Mouse (Mus musculus): ENCODE measurements around the gene Defb20. TPM values are rescaled to one million over a fixed set of nuclear protein-coding genes. Genes with fewer than 3 reads are reported as not detected.

Gene Defb20
- polyA plus RNA-seq, 1 experiment from 2014 or later = not detected

DNA sequence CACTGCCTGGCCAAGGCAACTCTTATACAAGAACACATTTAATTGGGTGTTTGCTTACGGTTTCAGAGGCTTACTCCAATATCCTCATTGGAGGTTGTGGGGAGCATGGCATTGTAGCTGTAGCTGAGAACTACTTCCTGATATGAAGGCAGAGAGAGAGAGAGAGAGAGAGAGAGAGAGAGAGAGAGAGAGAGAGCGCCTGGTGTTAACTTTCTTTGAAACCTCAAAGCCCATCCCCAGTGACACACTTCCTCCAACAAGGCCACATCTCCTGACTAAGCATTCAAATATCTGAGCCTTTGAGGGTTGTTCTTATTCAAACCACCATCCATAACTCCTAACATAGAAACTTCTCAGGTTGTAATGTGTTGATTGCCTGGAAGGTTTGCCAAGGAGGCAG is 27.1 kb downstream of the Defb20 start:
- Histone ChIP-seq H3K4me3 (no peak overlapping the region), H3K36me3 (replicated peaks) (no peaks in the 10 kb centered on the region), H3K27ac (replicated peaks) (no peak overlapping the region), H3K9me3 (no peaks in the 10 kb centered on the region), H3K27me3 (replicated peaks; ENCODE audit: low read depth, poor library complexity, severe bottlenecking) (no peaks in the 10 kb centered on the region), H3K4me1 (no peaks in the 10 kb centered on the region)
- DNase-seq (ENCODE audit: low spot score) = no peak
- WGBS = 85% methylated on average over 2 of the region's 2 CpGs

DNA sequence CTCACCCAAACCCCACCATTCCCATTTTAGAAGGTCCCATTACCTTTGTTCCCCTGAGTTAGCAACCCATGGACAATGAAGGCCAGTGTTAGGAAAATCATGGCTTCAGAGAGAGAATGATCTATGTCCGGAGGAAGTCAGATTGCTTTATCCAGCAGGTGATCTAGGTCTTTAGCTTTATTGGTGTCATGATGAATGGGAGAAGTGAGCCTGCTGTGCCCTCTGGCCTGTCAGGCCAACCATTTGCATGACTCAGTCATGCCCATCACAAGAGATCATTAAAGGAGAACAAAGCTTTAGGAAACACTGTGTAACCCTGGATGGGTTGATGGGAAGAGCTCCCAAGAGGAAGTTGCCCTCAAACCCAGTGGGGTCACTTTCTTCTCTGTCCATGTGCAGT is 34.7 kb downstream of the Defb20 start, which contains the start of gene Defb26:
Defb26 (minus strand) TSS at position 101 of the 400 bp plus-strand sequence.
- no peak within 1 kb of the TSS for H3K4me3 ChIP-seq
- WGBS = 82% methylated on average over 1 of the region's 1 CpGs
- no peaks in the 10 kb centered on the region for H3K9me3 ChIP-seq
- H3K36me3 ChIP-seq (replicated peaks) = no peaks in the 10 kb centered on the region
- H3K27ac ChIP-seq (replicated peaks) = no peak within 1 kb of the TSS
- H3K4me1 ChIP-seq = no peaks in the 10 kb centered on the region
- H3K27me3 ChIP-seq (replicated peaks; ENCODE audit: low read depth, poor library complexity, severe bottlenecking) = no peaks in the 10 kb centered on the region
- DNase-seq (ENCODE audit: low spot score) = no peak

DNA sequence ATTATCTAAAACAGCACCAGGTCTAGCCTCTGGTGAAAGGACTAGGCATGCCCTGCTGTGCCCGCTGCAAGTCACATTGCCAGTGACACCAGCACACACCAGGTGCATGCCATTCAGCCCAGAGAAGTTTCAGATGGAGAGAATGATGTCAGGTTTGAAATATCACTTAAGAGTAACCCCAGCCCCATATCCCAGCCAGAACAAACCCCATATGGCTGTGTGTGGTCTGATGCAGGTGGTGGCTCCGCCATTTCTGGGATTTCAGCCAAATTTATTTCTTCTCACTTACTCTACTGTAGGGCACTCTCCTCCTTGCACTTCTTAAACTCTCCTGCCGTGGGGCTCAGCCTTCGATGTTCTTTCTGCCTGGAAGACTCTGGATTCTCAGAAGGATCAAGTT is 39.2 kb downstream of the Defb20 start:
- Histone ChIP-seq H3K9me3 (no peaks in the 10 kb centered on the region), H3K27ac (replicated peaks) (no peak overlapping the region), H3K36me3 (replicated peaks) (no peaks in the 10 kb centered on the region), H3K27me3 (replicated peaks; ENCODE audit: low read depth, poor library complexity, severe bottlenecking) (no peaks in the 10 kb centered on the region), H3K4me3 (no peak overlapping the region), H3K4me1 (no peaks in the 10 kb centered on the region)
- WGBS = 82% methylated on average over 4 of the region's 4 CpGs
- no peak for DNase-seq (ENCODE audit: low spot score)

DNA sequence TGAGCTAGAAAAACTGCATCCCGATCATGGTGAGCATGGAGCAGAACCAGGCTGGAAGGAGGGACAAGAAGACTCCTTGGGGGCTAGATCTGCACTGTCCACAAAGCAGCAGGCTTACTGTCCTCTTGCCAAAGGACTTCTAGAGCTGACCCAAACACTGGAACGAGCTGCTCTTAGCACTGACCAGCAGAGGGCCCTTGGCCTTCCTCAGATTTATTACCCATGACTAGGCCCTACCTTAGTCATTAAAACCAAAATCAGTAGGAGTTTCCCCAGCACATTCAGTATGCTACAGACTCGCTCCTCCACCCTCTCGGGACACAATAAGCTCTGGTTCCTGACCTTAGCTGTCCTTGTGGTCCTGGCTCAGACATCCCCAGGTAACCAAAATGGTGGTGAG is 41.1 kb downstream of the Defb20 start, which contains the start of gene Defb28:
Defb28 (plus strand) TSS at position 275 of the 400 bp plus-strand sequence.
- H3K27ac ChIP-seq (replicated peaks) = no peak within 1 kb of the TSS
- H3K27me3 ChIP-seq (replicated peaks; ENCODE audit: low read depth, poor library complexity, severe bottlenecking) = no peaks in the 10 kb centered on the region
- no peak for DNase-seq (ENCODE audit: low spot score)
- 74% methylated on average over 4 of the region's 4 CpGs for WGBS
- no peaks in the 10 kb centered on the region for H3K36me3 ChIP-seq (replicated peaks)
- no peaks in the 10 kb centered on the region for H3K9me3 ChIP-seq
- no peaks in the 10 kb centered on the region for H3K4me1 ChIP-seq
- H3K4me3 ChIP-seq = no peak within 1 kb of the TSS

Other genes with a start within 250 kb of the Defb20 start
- gene Tbc1d20, start 183.2 kb upstream of the Defb20 start, polyA plus RNA-seq (2016; fragmentation: Nextera tagmentation; extraction: Ambion mirVana) = 30.8 and 32.0 TPM in 2 replicates
- gene Rbck1, start 144.4 kb upstream of the Defb20 start, polyA plus RNA-seq (2016; fragmentation: Nextera tagmentation; extraction: Ambion mirVana) = 96.2 and 98.1 TPM in 2 replicates
- 2.5 and 3.0 TPM in 2 replicates for gene Trib3, start 133.0 kb upstream of the Defb20 start, polyA plus RNA-seq (2016; fragmentation: Nextera tagmentation; extraction: Ambion mirVana)
- 0.87 and 2.5 TPM in 2 replicates for gene Nrsn2, start 100.4 kb upstream of the Defb20 start, polyA plus RNA-seq (2016; fragmentation: Nextera tagmentation; extraction: Ambion mirVana)
- gene Sox12, start 79.0 kb upstream of the Defb20 start, polyA plus RNA-seq (2016; fragmentation: Nextera tagmentation; extraction: Ambion mirVana) = 10.6 and 11.5 TPM in 2 replicates
- 53.4 and 58.3 TPM in 2 replicates for gene Zcchc3, start 62.0 kb upstream of the Defb20 start, polyA plus RNA-seq (2016; fragmentation: Nextera tagmentation; extraction: Ambion mirVana)
- gene 6820408C15Rik, start 61.5 kb upstream of the Defb20 start, polyA plus RNA-seq (2016; fragmentation: Nextera tagmentation; extraction: Ambion mirVana) = 0.43 and 0.71 TPM in 2 replicates
- not detected in 2 replicates for gene Defb23, start 12.4 kb upstream of the Defb20 start, polyA plus RNA-seq (2016; fragmentation: Nextera tagmentation; extraction: Ambion mirVana)
- gene Defb22, start 13.1 kb downstream of the Defb20 start, polyA plus RNA-seq (2016; fragmentation: Nextera tagmentation; extraction: Ambion mirVana) = not detected in 2 replicates
- gene Defb26, start 34.6 kb downstream of the Defb20 start, polyA plus RNA-seq (2016; fragmentation: Nextera tagmentation; extraction: Ambion mirVana) = not detected in 2 replicates
- gene Defb28, start 41.2 kb downstream of the Defb20 start, polyA plus RNA-seq (2016; fragmentation: Nextera tagmentation; extraction: Ambion mirVana) = not detected in 2 replicates
- gene Defb29, start 63.0 kb downstream of the Defb20 start, polyA plus RNA-seq (2016; fragmentation: Nextera tagmentation; extraction: Ambion mirVana) = not detected in 2 replicates
- not detected in 2 replicates for gene Gm17416, start 92.3 kb downstream of the Defb20 start, polyA plus RNA-seq (2016; fragmentation: Nextera tagmentation; extraction: Ambion mirVana)
- not detected in 2 replicates for gene Defb21, start 95.7 kb downstream of the Defb20 start, polyA plus RNA-seq (2016; fragmentation: Nextera tagmentation; extraction: Ambion mirVana)
- gene Defb19, start 103.2 kb downstream of the Defb20 start, polyA plus RNA-seq (2016; fragmentation: Nextera tagmentation; extraction: Ambion mirVana) = not detected in 2 replicates
- gene Defb45, start 122.3 kb downstream of the Defb20 start, polyA plus RNA-seq (2016; fragmentation: Nextera tagmentation; extraction: Ambion mirVana) = not detected in 2 replicates
- not detected in 2 replicates for gene Defb36, start 127.3 kb downstream of the Defb20 start, polyA plus RNA-seq (2016; fragmentation: Nextera tagmentation; extraction: Ambion mirVana)
- 0.70 TPM in 1 of 2 replicates, not detected in the other for gene Defb25, start 146.0 kb downstream of the Defb20 start, polyA plus RNA-seq (2016; fragmentation: Nextera tagmentation; extraction: Ambion mirVana)
- gene Rem1, start 149.9 kb downstream of the Defb20 start, polyA plus RNA-seq (2016; fragmentation: Nextera tagmentation; extraction: Ambion mirVana) = 0.40 and 0.60 TPM in 2 replicates
- gene H13, start 192.4 kb downstream of the Defb20 start, polyA plus RNA-seq (2016; fragmentation: Nextera tagmentation; extraction: Ambion mirVana) = 102 and 110 TPM in 2 replicates
- gene Mcts2, start 210.0 kb downstream of the Defb20 start, polyA plus RNA-seq (2016; fragmentation: Nextera tagmentation; extraction: Ambion mirVana) = 37.6 and 40.2 TPM in 2 replicates